Mouse (Mus musculus): Measurements from ENCODE around the gene G0s2. TPM values are rescaled to one million over a fixed set of nuclear protein-coding genes. Genes with fewer than 3 reads are reported as not detected.
"Not testable (repeated sequence)": the region's sequence is repeated elsewhere in the genome, so short reads cannot be mapped to it uniquely, and the experiment has no call there.

G0s2 gene
- total and polyA plus RNA-seq, 2 experiments from 2014 or later = 93.3 to 122 TPM

DNA sequence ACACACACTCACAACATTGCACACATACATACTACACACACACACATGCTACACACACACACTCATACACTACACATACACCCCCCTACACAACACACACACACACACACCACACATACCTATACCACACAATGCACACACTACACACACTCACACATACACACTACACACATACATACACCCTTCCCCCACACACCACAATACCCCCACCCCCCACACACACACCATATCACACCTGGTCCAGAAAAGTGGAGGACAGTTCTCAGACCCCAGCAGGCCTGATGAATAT lies 16.8 kb downstream of the G0s2 start:
- no peak for DNase-seq (ENCODE audit: low spot score)
- Histone ChIP-seq H3K27ac (ENCODE audit: low read depth) (no peak overlapping the region), H3K4me2 (ENCODE audit: low read depth, low read length) (no peak overlapping the region), H3K9me3 (replicated peaks; ENCODE audit: control insufficient read depth, low read length) (no peaks in the 10 kb centered on the region), H3K4me3 (ENCODE audit: low read depth, low read length) (no peak overlapping the region), H3K36me3 (replicated peaks; ENCODE audit: control insufficient read depth, insufficient read depth, low read length) (no peaks in the 10 kb centered on the region), H3K27me3 (ENCODE audit: control insufficient read depth, insufficient read depth, low read length) (no peaks in the 10 kb centered on the region), H3K4me1 (ENCODE audit: control insufficient read depth, insufficient read depth) (peaks cover 12% of the 10 kb centered on the region; the same call in 1 of the 2 replicates), H3K9ac (replicated peaks; ENCODE audit: low read depth, low read length) (no peak overlapping the region)
- TF ChIP-seq EP300 (IDR thresholded peaks at IDR 0.05; ENCODE audit: low read depth) (no peak), CTCF (IDR thresholded peaks at IDR 0.05; ENCODE audit: low read depth) (no peak)
- no peak for ATAC-seq (ENCODE audit: insufficient read depth, low read depth)

DNA sequence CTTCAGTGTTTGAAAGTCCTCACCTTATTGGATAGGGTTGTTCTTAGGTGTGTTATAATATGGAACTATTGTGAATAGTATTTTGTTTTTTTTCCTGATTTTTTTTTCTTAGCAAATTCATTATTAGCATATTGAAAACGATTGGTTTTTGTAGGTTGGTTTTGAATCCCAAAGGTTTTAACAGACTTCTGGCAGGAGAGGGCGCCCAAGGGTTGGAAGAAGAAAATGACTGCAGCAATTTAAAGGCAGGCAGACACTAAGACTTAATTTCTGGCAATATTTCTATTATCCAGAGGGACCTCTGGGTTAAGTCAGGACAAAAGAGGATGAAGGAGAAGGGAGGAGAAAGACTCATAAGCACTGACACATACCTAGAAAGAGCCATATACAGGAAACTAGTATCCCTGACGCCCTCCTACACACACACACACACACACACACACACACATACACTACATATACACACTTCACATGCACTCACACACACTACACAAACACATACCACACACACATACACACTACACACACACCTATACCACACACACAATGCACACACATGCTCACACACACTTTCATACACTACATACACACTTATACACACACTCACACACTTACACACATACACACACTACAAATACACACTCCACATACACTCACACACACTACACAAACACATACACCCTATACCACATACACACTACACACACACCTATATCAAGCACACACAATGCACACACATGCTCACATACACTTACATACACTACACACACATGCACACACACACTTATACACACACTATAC lies 17.3 kb downstream of the G0s2 start:
- Histone ChIP-seq H3K9me3 (replicated peaks; ENCODE audit: control insufficient read depth, low read length) (no peaks in the 10 kb centered on the region), H3K9ac (replicated peaks; ENCODE audit: low read depth, low read length) (no peak overlapping the region), H3K4me2 (ENCODE audit: low read depth, low read length) (no peak overlapping the region), H3K36me3 (replicated peaks; ENCODE audit: control insufficient read depth, insufficient read depth, low read length) (no peaks in the 10 kb centered on the region), H3K4me1 (ENCODE audit: control insufficient read depth, insufficient read depth) (peaks cover 12% of the 10 kb centered on the region; the same call in 1 of the 2 replicates), H3K4me3 (ENCODE audit: low read depth, low read length) (no peak overlapping the region), H3K27ac (ENCODE audit: low read depth) (no peak overlapping the region), H3K27me3 (ENCODE audit: control insufficient read depth, insufficient read depth, low read length) (no peaks in the 10 kb centered on the region)
- ATAC-seq (ENCODE audit: insufficient read depth, low read depth) = no peak; the same call in 1 of the 2 replicates
- WGBS = 30% methylated on average over 3 of the region's 3 CpGs
- TF ChIP-seq CTCF (IDR thresholded peaks at IDR 0.05; ENCODE audit: low read depth) (peak; percentile 70), EP300 (IDR thresholded peaks at IDR 0.05; ENCODE audit: low read depth) (no peak)
- peak; percentile 72 for DNase-seq (ENCODE audit: low spot score)

DNA sequence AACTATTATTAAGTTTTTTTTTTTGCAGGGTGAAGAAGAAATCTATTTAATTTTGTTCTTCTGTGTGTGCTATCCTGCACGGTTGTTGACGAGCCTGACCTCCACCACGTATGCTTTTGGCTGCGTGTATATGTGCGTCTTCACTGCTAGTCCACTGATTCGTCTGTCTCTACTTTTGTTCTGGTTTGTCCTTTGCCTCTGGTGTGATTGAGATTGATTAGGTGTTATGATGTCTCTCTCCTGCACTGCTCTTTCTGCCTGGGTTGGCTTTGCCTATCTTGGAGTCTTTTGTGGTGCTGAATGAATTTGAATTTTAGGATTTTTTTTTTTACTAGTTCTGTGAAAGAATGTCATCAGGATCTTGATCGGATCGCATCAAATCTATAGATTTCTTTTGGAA lies 18.0 kb downstream of the G0s2 start:
- DNase-seq (ENCODE audit: low spot score) (no peak), ATAC-seq (ENCODE audit: insufficient read depth, low read depth) (no peak)
- H3K4me1 ChIP-seq (ENCODE audit: control insufficient read depth, insufficient read depth) = peaks cover 12% of the 10 kb centered on the region; the same call in 1 of the 2 replicates
- TF ChIP-seq EP300 (IDR thresholded peaks at IDR 0.05; ENCODE audit: low read depth) (no peak), CTCF (IDR thresholded peaks at IDR 0.05; ENCODE audit: low read depth) (no peak)
- H3K27ac ChIP-seq (ENCODE audit: low read depth) = no peak overlapping the region
- H3K4me2 ChIP-seq (ENCODE audit: low read depth, low read length) = 0 out of 2 replicates have a peak overlapping the region, but pooled peaks have one; percentile 18
- H3K4me3 ChIP-seq (ENCODE audit: low read depth, low read length) = no peak overlapping the region
- 42% methylated on average over 8 of the region's 8 CpGs for WGBS
- H3K9ac ChIP-seq (replicated peaks; ENCODE audit: low read depth, low read length) = no peak overlapping the region
- H3K36me3 ChIP-seq (replicated peaks; ENCODE audit: control insufficient read depth, insufficient read depth, low read length) = no peaks in the 10 kb centered on the region
- H3K27me3 ChIP-seq (ENCODE audit: control insufficient read depth, insufficient read depth, low read length) = no peaks in the 10 kb centered on the region
- no peaks in the 10 kb centered on the region for H3K9me3 ChIP-seq (replicated peaks; ENCODE audit: control insufficient read depth, low read length)

DNA sequence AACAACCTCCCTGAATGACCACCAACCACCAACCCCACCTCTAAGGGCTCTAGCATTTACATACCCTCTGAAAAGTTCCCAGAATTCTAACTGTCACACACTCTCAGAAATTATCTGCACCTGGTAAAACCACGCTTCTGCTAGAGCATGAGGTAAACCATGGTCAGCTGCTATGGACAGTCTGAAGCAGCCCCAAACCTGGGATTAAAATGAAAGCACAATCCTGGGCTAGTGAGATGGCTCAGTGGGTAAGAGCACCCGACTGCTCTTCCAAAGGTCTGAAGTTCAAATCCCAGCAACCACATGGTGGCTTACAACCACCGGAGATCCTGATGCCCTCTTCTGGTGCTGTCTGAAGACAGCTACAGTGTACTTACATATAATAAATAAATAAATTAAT lies 19.1 kb downstream of the G0s2 start:
- not testable (repeated sequence) for H3K27ac ChIP-seq (ENCODE audit: low read depth); H3K9me3 ChIP-seq (replicated peaks; ENCODE audit: control insufficient read depth, low read length); ATAC-seq (ENCODE audit: insufficient read depth, low read depth); DNase-seq (ENCODE audit: low spot score); H3K27me3 ChIP-seq (ENCODE audit: control insufficient read depth, insufficient read depth, low read length); H3K4me2 ChIP-seq (ENCODE audit: low read depth, low read length); H3K9ac ChIP-seq (replicated peaks; ENCODE audit: low read depth, low read length); H3K36me3 ChIP-seq (replicated peaks; ENCODE audit: control insufficient read depth, insufficient read depth, low read length); H3K4me3 ChIP-seq (ENCODE audit: low read depth, low read length)
- WGBS = 79% methylated on average over 3 of the region's 3 CpGs
- H3K4me1 ChIP-seq (ENCODE audit: control insufficient read depth, insufficient read depth) = peaks cover 12% of the 10 kb centered on the region; the same call in 1 of the 2 replicates

DNA sequence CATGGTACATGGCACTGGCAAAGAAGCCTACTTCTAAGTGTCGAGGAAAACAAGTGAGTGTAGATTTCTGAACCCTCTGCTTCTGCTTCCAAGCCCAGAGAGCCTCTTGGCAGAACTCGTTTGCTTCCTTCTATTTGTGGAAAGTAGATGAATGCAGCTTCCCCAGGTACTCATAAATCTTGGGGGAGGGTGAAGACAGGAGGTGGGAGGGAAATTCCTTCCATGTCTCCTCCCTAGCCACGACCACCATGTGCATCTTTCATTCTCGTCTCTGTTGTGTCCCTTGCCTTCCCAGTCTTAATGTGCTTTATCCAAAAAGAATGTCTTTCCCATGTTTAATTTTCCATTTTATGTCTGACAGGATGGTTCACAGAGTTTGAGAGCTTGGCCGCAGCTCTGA lies 20.4 kb downstream of the G0s2 start:
- Histone ChIP-seq H3K4me3 (ENCODE audit: low read depth, low read length) (no peak overlapping the region), H3K9me3 (replicated peaks; ENCODE audit: control insufficient read depth, low read length) (no peaks in the 10 kb centered on the region), H3K36me3 (replicated peaks; ENCODE audit: control insufficient read depth, insufficient read depth, low read length) (no peaks in the 10 kb centered on the region), H3K27me3 (ENCODE audit: control insufficient read depth, insufficient read depth, low read length) (no peaks in the 10 kb centered on the region), H3K27ac (ENCODE audit: low read depth) (no peak overlapping the region), H3K4me2 (ENCODE audit: low read depth, low read length) (no peak overlapping the region), H3K4me1 (ENCODE audit: control insufficient read depth, insufficient read depth) (peaks cover 12% of the 10 kb centered on the region; the same call in 1 of the 2 replicates), H3K9ac (replicated peaks; ENCODE audit: low read depth, low read length) (no peak overlapping the region)
- no peak for DNase-seq (ENCODE audit: low spot score)
- TF ChIP-seq CTCF (IDR thresholded peaks at IDR 0.05; ENCODE audit: low read depth) = no peak
- TF ChIP-seq EP300 (IDR thresholded peaks at IDR 0.05; ENCODE audit: low read depth) = no peak
- WGBS = 25% methylated on average over 5 of the region's 5 CpGs
- ATAC-seq (ENCODE audit: insufficient read depth, low read depth) = no peak

DNA sequence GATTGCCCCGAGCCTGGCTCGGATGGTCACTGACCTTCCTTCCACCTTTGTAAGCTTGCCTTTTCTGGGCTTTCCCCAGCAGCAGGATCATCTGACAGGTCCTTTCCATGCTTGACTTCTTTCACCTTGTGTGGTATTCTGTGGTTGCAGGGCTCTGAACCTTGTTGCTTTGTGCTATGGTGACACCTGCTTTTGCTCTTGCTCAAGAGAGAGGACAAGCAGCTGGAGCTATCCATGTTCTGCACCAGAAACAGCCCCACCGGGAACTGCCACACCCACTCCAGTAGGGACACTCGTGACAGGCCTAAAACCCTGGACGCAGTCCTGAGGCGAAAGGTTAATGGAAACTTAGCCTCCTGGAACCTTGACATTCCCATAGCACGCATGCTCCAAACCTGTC lies 21.6 kb downstream of the G0s2 start:
- no peaks in the 10 kb centered on the region for H3K27me3 ChIP-seq (ENCODE audit: control insufficient read depth, insufficient read depth, low read length)
- no peak overlapping the region for H3K9ac ChIP-seq (replicated peaks; ENCODE audit: low read depth, low read length)
- WGBS = 68% methylated on average over 7 of the region's 7 CpGs
- DNase-seq (ENCODE audit: low spot score) = no peak
- H3K4me1 ChIP-seq (ENCODE audit: control insufficient read depth, insufficient read depth) = peaks cover 12% of the 10 kb centered on the region; the same call in 1 of the 2 replicates
- H3K36me3 ChIP-seq (replicated peaks; ENCODE audit: control insufficient read depth, insufficient read depth, low read length) = no peaks in the 10 kb centered on the region
- H3K4me3 ChIP-seq (ENCODE audit: low read depth, low read length) = no peak overlapping the region
- no peak overlapping the region for H3K27ac ChIP-seq (ENCODE audit: low read depth)
- no peak overlapping the region for H3K4me2 ChIP-seq (ENCODE audit: low read depth, low read length)
- no peaks in the 10 kb centered on the region for H3K9me3 ChIP-seq (replicated peaks; ENCODE audit: control insufficient read depth, low read length)
- TF ChIP-seq EP300 (IDR thresholded peaks at IDR 0.05; ENCODE audit: low read depth) (no peak), CTCF (IDR thresholded peaks at IDR 0.05; ENCODE audit: low read depth) (no peak)
- ATAC-seq (ENCODE audit: insufficient read depth, low read depth) = no peak; the same call in 1 of the 2 replicates

Data from heart, postnatal 0 days (tissue).